Mouse (Mus musculus): ENCODE results near the gene Wnt2b. TPM values are rescaled to one million over a fixed set of nuclear protein-coding genes. Genes with fewer than 3 reads are reported as not detected.
A peak's percentile ranks its signal among the peaks of the same experiment; 100 is the strongest.

Wnt2b gene
- total RNA-seq (2021), result 1 to 10 TPM; 1.6 to 1.7 TPM
- long read RNA-seq, experiment 1, result 0 reads
- long read RNA-seq, experiment 2, result 0 reads

DNA sequence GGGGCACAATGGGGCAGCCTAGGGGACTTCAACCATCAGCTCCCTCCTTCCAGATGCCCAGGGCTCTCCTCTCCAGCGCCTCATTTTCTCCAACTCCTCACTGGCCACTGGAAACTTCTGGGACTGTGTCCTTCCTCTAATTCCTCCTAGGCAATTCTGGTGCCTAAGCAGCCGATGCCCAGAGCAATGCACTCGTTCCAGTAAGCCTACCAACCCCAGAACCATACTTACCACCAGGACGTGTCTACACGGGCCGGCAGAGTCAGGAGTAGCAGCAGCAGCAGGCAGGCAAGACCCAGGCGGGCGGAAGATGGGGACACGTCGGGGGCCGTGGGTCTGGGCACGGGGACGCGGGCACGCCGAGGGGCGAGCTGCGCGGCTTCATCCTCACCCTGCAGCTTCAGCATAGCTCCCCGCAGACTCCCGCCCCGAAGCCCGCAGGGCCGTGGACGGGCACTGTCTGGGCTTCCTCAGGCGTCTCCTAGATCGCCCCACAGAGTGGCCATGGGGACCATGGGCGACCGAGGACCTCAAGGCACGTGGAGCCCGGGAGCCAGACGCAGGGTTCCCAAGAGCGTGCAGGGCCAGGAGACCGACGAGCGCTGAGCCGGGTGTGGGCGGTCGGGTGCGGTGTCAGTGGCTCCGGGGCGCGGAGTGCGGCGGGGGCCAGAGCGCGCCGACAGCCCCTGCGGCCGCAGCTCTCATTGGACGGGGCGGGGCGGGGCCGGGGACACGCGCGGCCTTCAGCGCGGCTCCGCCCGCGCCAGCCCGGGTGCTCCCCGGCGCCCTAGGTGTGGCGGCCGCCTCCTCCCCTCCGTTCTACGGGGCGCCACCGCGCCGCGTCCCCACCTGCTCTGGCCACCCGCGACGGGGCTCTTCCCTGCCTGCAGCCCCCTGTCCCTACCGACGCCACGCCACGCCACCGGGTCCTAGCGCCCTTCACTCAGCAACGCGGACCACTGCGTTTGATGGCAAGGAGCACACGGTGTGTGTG lies at the start of gene Wnt2b:
TSS of gene Wnt2b (minus strand) at position 856 of the 994 bp plus-strand sequence.
- peak; percentile 46 for DNase-seq

GRCm38 (mm10) chr3:105010681-105011339 lies 49.1 kb upstream of the Wnt2b start:
- no peak for DNase-seq

DNA sequence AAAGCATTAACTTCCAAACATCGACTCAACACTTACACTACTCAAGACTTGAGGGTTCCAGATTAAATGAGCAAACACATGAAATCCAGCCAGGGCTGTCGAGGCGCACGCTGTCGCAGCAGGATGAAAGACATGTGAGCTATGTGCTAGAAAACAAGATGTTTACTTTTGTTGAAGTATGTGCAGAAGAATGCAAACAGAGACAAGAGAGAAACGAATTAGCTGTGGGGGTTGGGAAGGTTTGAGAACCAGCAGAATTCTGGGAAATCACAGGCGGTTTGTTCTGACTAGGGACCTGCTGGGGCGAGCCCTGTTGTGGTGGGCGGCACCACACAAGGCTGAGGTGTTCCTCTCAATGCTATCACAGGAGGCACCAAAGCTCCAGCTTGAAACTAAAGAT lies 46.3 kb upstream of the Wnt2b start:
- no peak for DNase-seq

DNA sequence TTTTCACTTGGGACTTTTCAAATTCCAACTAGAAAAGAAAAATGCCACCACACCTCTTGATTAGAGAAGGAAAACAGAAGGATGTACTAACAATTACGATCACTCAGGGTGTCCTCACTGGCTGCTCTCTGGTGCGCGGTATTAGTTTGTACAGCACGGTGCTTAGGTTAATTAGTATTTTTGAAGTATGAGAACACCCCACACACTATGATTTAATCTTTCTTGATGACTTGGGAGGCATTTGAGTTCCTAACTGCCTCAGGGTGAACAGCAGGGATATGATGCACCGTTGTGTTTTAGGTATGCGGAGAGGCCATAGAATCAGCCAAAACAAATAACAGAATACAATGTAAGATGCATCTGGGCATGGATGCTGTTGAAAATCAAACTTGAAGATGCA lies 44.4 kb upstream of the Wnt2b start:
- DNase-seq, result no peak

- DNase-seq, result no peak
Measured at GRCm38 (mm10) chr3:105005561-105006065, 43.9 kb upstream of the Wnt2b start.

DNA sequence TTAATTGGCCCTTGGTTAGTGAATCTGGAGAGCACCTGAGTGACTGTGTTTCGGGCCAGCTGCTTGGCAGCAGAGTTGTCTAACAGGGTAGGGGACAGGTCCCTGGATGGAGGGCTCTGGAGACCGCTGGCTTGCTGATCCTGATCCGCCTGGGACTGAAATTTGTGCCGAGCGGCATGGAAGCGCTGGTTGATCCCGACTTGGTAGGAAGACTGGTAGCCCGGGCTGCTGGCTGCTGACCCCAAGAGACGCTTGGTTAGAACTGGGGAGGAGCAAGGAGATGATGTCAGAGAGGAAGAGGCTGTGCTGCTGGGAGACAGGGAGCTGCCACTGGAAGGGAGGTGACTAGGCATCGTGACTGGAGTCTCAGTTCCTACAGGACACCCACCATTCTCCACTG lies 43.3 kb upstream of the Wnt2b start:
- DNase-seq, result no peak

GRCm38 (mm10) chr3:105003960-105004463 lies 42.3 kb upstream of the Wnt2b start:
- DNase-seq, result no peak

DNA sequence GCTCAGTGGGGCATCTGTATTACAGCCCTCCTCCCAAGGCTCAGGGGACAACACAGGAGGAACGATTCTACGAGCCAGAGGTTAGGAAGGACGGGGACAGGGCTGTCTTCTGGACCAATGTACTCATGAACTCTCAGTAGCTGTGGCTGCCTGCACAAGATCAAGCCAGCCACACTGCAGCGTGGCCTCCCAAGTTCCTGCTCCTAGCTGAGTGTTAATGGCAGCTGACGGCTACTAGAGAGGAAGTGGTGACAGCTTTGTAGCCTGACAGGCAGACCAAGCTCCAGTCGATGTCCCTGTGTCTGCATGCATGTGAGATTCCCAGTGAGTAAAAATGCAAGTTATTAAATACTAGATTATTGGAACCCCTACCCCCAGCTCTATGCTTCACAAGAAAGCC lies 39.7 kb upstream of the Wnt2b start:
- no peak for DNase-seq

DNA sequence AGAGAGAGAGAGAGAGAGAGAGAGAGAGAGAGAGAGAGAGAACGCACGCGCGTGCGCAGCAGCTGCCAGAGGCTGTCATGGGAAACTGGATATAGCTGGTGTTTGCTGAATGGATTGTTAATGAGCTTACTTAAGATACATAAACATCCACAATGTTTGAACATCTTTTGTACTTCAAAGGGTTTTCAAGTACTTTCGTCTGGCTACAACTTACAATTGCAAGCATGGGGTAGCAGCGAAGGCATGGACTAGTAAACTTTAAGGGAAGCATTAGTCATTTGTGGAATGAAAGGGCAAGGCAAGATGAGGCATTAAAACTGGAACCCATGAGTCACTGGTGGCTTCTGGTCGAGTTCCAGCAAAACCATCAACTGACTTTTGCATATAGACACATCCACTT lies 38.8 kb upstream of the Wnt2b start:
- DNase-seq, result no peak

- DNase-seq, result no peak
Measured at GRCm38 (mm10) chr3:104997563-104997962, 35.8 kb upstream of the Wnt2b start.

GRCm38 (mm10) chr3:104995707-104996106 lies 34.0 kb upstream of the Wnt2b start:
- DNase-seq, result no peak

DNA sequence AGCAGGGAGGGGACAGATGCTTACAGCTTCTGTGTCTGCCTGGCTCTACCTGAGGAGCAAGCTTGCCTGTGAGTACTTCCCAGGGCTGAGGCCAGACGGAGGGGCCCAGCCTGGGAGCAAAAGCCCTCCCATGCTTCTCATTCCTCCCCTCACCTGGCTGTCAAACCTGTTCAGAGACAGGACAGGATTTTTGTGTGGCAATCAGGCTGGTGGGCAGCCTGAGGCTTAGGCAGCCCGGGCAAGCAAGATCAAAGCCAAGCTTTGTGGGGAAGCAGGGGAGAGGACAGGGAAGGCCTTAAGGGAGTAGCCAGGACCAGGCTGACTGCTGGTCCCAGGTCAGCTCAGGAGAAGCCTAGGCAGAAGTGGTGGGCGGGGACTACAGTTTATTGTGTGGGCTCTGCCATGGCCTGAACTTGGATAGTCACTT lies 32.7 kb upstream of the Wnt2b start:
- no peak for DNase-seq

GRCm38 (mm10) chr3:104993800-104994199 lies 32.1 kb upstream of the Wnt2b start:
- no peak for DNase-seq

GRCm38 (mm10) chr3:104992709-104993388 lies 31.1 kb upstream of the Wnt2b start:
- peak; percentile 95 for DNase-seq

GRCm38 (mm10) chr3:104991703-104992102 lies 30.0 kb upstream of the Wnt2b start:
- DNase-seq, result no peak

GRCm38 (mm10) chr3:104987884-104988283 lies 26.2 kb upstream of the Wnt2b start:
- DNase-seq, result no peak

DNA sequence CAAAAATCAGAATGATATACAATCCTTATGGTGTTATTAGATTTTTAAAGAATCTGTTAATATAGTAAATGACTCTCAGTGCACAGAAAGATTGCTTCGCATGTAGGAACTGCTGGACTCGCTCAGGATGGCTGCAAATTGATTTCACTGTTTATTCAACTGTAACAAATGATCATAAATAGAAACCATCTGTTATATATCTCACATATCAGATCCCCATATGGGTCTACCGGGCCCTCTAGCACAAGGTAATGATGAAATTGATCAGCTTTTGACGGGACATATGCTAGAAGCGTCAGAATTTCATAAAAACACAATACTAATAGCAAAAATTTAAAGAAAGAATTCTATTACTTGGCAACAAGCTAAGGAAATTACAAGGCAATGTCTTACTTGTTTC lies 18.0 kb upstream of the Wnt2b start:
- no peak for DNase-seq

DNA sequence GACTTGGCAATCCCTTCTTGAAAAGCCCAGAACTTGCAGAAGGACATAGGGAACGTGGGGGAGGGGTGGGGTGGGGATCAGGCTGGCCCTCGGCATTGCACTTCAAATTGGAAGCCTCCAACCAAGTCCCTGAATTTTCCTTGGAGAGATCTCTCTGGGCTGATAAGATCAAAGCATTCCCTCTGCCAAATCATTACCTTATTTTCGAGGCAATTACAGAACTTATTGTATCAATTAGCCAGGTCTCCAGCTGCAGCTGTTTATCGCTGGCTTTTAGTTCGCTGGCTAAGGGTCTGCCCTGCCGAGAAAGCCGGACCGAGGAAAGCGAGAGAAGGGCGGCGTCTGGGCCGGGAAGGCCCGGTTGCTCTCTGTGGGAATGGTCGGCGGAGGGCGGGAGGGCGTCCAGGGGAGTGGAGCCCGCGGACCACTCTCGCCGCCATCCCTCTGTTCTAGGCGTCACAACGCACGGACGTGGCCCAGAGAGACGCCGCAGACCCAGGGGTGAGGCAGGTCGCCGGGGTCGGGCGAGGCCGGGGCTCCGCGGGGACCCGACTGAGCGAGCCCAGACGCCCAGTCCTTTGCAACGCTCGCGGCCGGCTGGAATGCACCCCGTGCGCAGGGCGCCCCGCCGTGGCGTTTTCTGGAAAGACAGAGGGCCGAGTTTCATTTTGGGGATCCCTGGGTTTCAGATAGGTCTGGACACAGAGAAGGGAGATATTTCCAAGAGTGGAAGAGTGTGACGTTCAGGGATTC lies 6.0 kb upstream of the Wnt2b start:
- DNase-seq, result peak; percentile 96

- DNase-seq, result no peak
Measured at GRCm38 (mm10) chr3:104965991-104966554, 4.4 kb upstream of the Wnt2b start.

DNA sequence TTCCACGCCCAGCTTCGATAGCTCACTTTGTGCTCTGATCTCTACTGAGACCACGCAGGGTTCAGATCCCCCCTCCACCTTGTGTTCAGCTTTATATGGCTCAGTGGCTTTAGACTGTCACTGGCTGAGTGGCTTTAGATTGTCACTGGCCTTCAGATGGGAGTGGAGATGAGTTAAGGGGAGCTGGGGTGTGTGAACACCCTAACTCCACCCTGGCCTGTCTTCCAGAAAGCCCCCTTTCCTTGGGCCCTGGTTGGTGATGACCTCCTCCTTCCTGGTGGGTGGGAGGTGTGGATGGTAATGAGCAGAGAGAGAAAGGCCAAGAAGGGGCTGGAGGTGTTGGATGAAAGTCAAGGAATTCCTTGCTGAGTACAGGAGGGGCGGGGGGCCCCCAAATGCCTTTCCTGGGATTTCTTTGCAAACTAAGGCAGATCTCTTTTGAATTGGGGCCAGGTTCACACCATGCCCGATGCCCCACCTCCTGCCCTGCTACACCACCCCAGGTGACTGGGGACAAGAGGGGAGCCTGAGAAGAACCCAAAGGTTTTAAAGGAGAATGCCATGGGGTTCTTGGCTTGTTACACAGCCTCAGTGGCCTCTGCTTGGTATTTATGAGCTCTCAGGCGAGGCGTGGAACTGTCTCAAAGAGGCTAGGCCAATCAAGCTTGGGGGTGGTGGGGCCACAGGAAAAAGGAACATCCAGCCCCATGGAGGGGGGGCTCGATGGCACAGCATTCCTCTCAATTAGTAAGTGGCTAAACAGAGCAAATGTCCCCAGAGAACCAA lies 3.5 kb upstream of the Wnt2b start:
- DNase-seq, result no peak
